Mouse (Mus musculus): Measurements from ENCODE around the gene Anapc13. TPM values are rescaled to one million over a fixed set of nuclear protein-coding genes. Genes with fewer than 3 reads are reported as not detected.

Gene Anapc13
- polyA plus RNA-seq, 1 experiment, result 362 TPM

- Histone ChIP-seq H3K4me1 (ENCODE audit: control insufficient read depth, insufficient read depth, insufficient read length, low read length) (peaks cover 3% of the 10 kb centered on the region), H3K27ac (replicated peaks; ENCODE audit: low read depth, low read length) (no peak overlapping the region), H3K4me3 (ENCODE audit: insufficient read depth, low read depth, low read length) (no peak overlapping the region)
Measured at GRCm38 (mm10) chr9:102622192-102622857, 3.8 kb upstream of the Anapc13 start.

GRCm38 (mm10) chr9:102622876-102623275, 3.2 kb upstream of the Anapc13 start:
- Histone ChIP-seq H3K4me1 (ENCODE audit: control insufficient read depth, insufficient read depth, insufficient read length, low read length) (peaks cover 4% of the 10 kb centered on the region), H3K4me3 (ENCODE audit: insufficient read depth, low read depth, low read length) (no peak overlapping the region), H3K27ac (replicated peaks; ENCODE audit: low read depth, low read length) (no peak overlapping the region)

- peaks cover 4% of the 10 kb centered on the region for H3K4me1 ChIP-seq (ENCODE audit: control insufficient read depth, insufficient read depth, insufficient read length, low read length)
- H3K27ac ChIP-seq (replicated peaks; ENCODE audit: low read depth, low read length), result no peak overlapping the region
- H3K4me3 ChIP-seq (ENCODE audit: insufficient read depth, low read depth, low read length), result no peak overlapping the region
Measured at GRCm38 (mm10) chr9:102623581-102623980, 2.5 kb upstream of the Anapc13 start.

GRCm38 (mm10) chr9:102625401-102625982, 604 bp upstream of the Anapc13 start:
- H3K27ac ChIP-seq (replicated peaks; ENCODE audit: low read depth, low read length), result peak overlapping the region; percentile 48
- peak overlapping the region; percentile 73 for H3K4me3 ChIP-seq (ENCODE audit: insufficient read depth, low read depth, low read length)
- H3K4me1 ChIP-seq (ENCODE audit: control insufficient read depth, insufficient read depth, insufficient read length, low read length), result peaks cover 4% of the 10 kb centered on the region

GRCm38 (mm10) chr9:102626839-102627225, 736 bp downstream of the Anapc13 start:
- peak overlapping the region; percentile 80 for H3K27ac ChIP-seq (replicated peaks; ENCODE audit: low read depth, low read length)
- peaks cover 4% of the 10 kb centered on the region for H3K4me1 ChIP-seq (ENCODE audit: control insufficient read depth, insufficient read depth, insufficient read length, low read length)
- H3K4me3 ChIP-seq (ENCODE audit: insufficient read depth, low read depth, low read length), result peak overlapping the region; percentile 79

- Histone ChIP-seq H3K4me3 (ENCODE audit: insufficient read depth, low read depth, low read length) (peak overlapping the region; percentile 79), H3K4me1 (ENCODE audit: control insufficient read depth, insufficient read depth, insufficient read length, low read length) (peaks cover 4% of the 10 kb centered on the region), H3K27ac (replicated peaks; ENCODE audit: low read depth, low read length) (no peak overlapping the region)
Measured at GRCm38 (mm10) chr9:102627442-102627841, 1.3 kb downstream of the Anapc13 start.

GRCm38 (mm10) chr9:102629052-102629451, 3.0 kb downstream of the Anapc13 start:
- Histone ChIP-seq H3K4me3 (ENCODE audit: insufficient read depth, low read depth, low read length) (no peak overlapping the region), H3K4me1 (ENCODE audit: control insufficient read depth, insufficient read depth, insufficient read length, low read length) (peaks cover 4% of the 10 kb centered on the region), H3K27ac (replicated peaks; ENCODE audit: low read depth, low read length) (no peak overlapping the region)

GRCm38 (mm10) chr9:102631589-102632147, 5.6 kb downstream of the Anapc13 start:
- H3K4me1 ChIP-seq (ENCODE audit: control insufficient read depth, insufficient read depth, insufficient read length, low read length), result peaks cover 4% of the 10 kb centered on the region
- no peak overlapping the region for H3K27ac ChIP-seq (replicated peaks; ENCODE audit: low read depth, low read length)
- H3K4me3 ChIP-seq (ENCODE audit: insufficient read depth, low read depth, low read length), result no peak overlapping the region

- H3K27ac ChIP-seq (replicated peaks; ENCODE audit: low read depth, low read length), result no peak overlapping the region
- no peak overlapping the region for H3K4me3 ChIP-seq (ENCODE audit: insufficient read depth, low read depth, low read length)
- H3K4me1 ChIP-seq (ENCODE audit: control insufficient read depth, insufficient read depth, insufficient read length, low read length), result peaks cover 2% of the 10 kb centered on the region
Measured at GRCm38 (mm10) chr9:102632173-102632572, 6.1 kb downstream of the Anapc13 start.

GRCm38 (mm10) chr9:102632923-102633537, 6.9 kb downstream of the Anapc13 start:
- H3K4me3 ChIP-seq (ENCODE audit: insufficient read depth, low read depth, low read length), result no peak overlapping the region
- no peak overlapping the region for H3K27ac ChIP-seq (replicated peaks; ENCODE audit: low read depth, low read length)
- no peaks in the 10 kb centered on the region; the same call in 1 of the 2 replicates for H3K4me1 ChIP-seq (ENCODE audit: control insufficient read depth, insufficient read depth, insufficient read length, low read length)

- no peak overlapping the region for H3K4me3 ChIP-seq (ENCODE audit: insufficient read depth, low read depth, low read length)
- no peaks in the 10 kb centered on the region; the same call in 1 of the 2 replicates for H3K4me1 ChIP-seq (ENCODE audit: control insufficient read depth, insufficient read depth, insufficient read length, low read length)
- no peak overlapping the region for H3K27ac ChIP-seq (replicated peaks; ENCODE audit: low read depth, low read length)
Measured at GRCm38 (mm10) chr9:102634453-102634852, 8.4 kb downstream of the Anapc13 start.

GRCm38 (mm10) chr9:102636553-102636952, 10.5 kb downstream of the Anapc13 start:
- Histone ChIP-seq H3K4me3 (ENCODE audit: insufficient read depth, low read depth, low read length) (no peak overlapping the region), H3K27ac (replicated peaks; ENCODE audit: low read depth, low read length) (no peak overlapping the region), H3K4me1 (ENCODE audit: control insufficient read depth, insufficient read depth, insufficient read length, low read length) (no peaks in the 10 kb centered on the region; the same call in 1 of the 2 replicates)

- H3K4me3 ChIP-seq (ENCODE audit: insufficient read depth, low read depth, low read length), result no peak overlapping the region
- no peaks in the 10 kb centered on the region; the same call in 1 of the 2 replicates for H3K4me1 ChIP-seq (ENCODE audit: control insufficient read depth, insufficient read depth, insufficient read length, low read length)
- no peak overlapping the region for H3K27ac ChIP-seq (replicated peaks; ENCODE audit: low read depth, low read length)
Measured at GRCm38 (mm10) chr9:102637115-102637514, 11.0 kb downstream of the Anapc13 start.

- Histone ChIP-seq H3K4me3 (ENCODE audit: insufficient read depth, low read depth, low read length) (no peak overlapping the region), H3K4me1 (ENCODE audit: control insufficient read depth, insufficient read depth, insufficient read length, low read length) (peaks cover 2% of the 10 kb centered on the region), H3K27ac (replicated peaks; ENCODE audit: low read depth, low read length) (no peak overlapping the region)
Measured at GRCm38 (mm10) chr9:102638963-102639362, 12.9 kb downstream of the Anapc13 start.

GRCm38 (mm10) chr9:102639510-102639909, 13.4 kb downstream of the Anapc13 start:
- Histone ChIP-seq H3K4me3 (ENCODE audit: insufficient read depth, low read depth, low read length) (no peak overlapping the region), H3K4me1 (ENCODE audit: control insufficient read depth, insufficient read depth, insufficient read length, low read length) (peaks cover 2% of the 10 kb centered on the region), H3K27ac (replicated peaks; ENCODE audit: low read depth, low read length) (no peak overlapping the region)

Data from brown adipose tissue, adult 24 weeks (tissue).